Mouse (Mus musculus) large intestine, adult 2 months (tissue): ENCODE data around the gene Ptprm. TPM values are rescaled to one million over a fixed set of nuclear protein-coding genes. Genes with fewer than 3 reads are reported as not detected.

ENCODE experiments used
- DNase-seq: peaks from one replicate; pipeline ENCODE4 v3.0.0-alpha.2; 2012; ENCODE audit warnings: low read depth, low spot score
- WGBS: fragments of 180-500 bp; shearing (Covaris S2); methylation state at CpG from one replicate; pipeline ENCODE4 v1.1.7; 2018; 5-methylcytosine and 5-hydroxymethylcytosine counted together
- polyA plus RNA-seq: library from polyadenylated mRNA; depleted of rRNA; stranded (reverse); fragments of >200 nt; gene quantifications from 2 replicates; pipeline ENCODE4 v1.2.3, GENCODE M21; 2012

Ptprm gene
- polyA plus RNA-seq, 1 experiment = 2.6 TPM

DNA sequence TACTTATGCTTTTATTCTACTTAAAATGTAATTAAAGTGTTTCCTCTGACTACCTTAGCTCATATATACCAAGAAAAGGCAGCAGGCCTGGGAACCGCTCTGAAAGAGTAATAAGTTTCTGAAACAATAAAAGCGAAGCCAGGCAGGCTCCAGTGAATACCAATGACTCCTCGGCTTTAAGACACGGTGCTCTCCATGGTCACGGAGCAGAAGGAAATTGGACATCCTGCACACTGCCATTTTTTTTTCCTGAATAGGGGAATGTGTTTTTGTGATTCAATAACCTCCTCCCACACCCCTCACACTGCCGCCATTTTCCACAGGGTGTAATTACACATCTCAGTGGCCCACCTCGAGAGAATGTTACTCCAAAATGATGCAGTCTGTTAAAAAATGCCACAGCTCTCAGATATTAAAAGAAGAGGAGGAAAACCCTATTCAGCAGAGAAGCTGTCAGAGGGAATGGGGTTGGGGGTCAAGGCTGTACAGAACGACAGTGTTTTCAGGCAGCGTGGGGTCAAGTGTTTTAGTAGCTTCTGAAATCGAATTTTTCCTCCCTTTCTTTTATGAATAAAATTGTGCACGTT is 585.5 kb downstream of the Ptprm start:
- 70% methylated on average over 11 of the region's 11 CpGs for WGBS
- DNase-seq = no peak

DNA sequence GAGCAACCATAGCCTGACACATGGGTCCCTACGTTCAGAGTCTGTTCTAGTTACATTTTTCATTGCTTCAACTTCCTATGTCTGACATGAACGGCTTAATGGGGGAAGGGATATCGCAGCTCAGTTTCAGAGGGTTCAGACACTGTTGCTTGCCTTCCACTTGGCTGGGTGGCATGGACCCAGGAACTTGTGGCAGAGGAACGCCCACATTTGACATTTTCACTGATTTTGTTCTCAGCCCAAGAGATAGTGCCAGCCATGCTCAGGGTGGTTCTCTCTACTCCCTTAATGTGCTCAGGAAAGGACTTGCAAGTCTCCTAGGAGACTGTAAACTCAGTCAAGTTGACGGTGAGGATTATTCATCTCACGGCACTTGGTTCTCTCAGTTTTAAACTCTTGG is 588.1 kb downstream of the Ptprm start:
- DNase-seq = no peak
- WGBS = 87% methylated on average over 6 of the region's 6 CpGs

- 67% methylated on average over 2 of the region's 2 CpGs for WGBS
- no peak for DNase-seq
Measured at GRCm38 (mm10) chr17:66764435-66764834, 589.8 kb downstream of the Ptprm start.

GRCm38 (mm10) chr17:66762716-66763115 is 591.5 kb downstream of the Ptprm start:
- WGBS = 81% methylated on average over 10 of the region's 10 CpGs
- DNase-seq = no peak

GRCm38 (mm10) chr17:66761326-66762296 is 592.6 kb downstream of the Ptprm start:
- WGBS = 81% methylated on average over 26 of the region's 26 CpGs
- DNase-seq = no peak

DNA sequence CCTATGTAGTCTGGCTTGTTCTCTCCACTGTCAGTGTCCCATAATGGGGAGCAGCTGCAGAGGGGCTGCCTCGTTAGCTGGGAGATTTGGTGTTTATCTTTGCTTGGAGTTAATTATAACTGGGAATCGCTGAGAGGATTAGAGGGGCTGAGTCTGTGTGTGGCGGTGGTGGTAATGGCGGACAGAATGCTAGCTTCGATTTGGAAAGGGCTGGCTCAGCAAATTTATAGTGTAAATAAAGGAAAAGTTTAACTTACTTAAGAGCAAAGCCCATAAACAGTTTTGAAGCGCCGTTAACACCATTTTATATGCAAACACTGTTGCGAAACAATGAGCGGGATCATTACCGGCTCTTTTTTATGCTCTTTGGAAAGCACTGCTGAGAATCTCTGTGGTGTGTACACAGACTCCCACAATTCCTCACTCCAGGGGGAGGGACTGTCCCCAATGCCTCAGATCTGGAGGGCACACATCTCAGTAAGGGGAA is 597.2 kb downstream of the Ptprm start:
- peak; percentile 58 for DNase-seq
- 13% methylated on average over 10 of the region's 10 CpGs for WGBS

- 15% methylated on average over 9 of the region's 9 CpGs for WGBS
- peak; percentile 29 for DNase-seq
Measured at GRCm38 (mm10) chr17:66756500-66756899, 597.8 kb downstream of the Ptprm start.

DNA sequence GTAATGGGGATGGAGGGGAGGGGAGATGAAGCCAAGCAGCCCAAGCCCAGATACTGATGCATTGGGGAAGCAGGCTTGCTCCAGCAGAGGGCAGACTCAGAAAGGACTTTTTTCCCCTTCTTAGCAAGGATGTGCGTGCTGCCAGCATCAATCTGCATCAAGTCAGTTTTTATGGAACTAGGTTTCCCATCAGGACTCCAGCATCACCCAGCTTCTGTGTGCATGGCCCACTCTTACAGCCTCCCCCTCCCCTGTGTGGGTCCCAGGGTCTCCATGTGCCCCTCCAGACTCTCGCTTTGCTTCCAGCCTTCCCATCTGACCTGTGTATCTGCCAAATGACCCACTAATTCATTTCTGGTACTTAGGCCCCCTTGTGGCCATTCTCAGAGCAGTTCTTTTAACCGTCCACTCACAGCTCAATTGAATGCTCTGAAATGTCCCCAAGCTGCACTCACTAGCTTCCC is 599.0 kb downstream of the Ptprm start:
- WGBS = 14% methylated on average over 3 of the region's 3 CpGs
- peak; percentile 54 for DNase-seq

DNA sequence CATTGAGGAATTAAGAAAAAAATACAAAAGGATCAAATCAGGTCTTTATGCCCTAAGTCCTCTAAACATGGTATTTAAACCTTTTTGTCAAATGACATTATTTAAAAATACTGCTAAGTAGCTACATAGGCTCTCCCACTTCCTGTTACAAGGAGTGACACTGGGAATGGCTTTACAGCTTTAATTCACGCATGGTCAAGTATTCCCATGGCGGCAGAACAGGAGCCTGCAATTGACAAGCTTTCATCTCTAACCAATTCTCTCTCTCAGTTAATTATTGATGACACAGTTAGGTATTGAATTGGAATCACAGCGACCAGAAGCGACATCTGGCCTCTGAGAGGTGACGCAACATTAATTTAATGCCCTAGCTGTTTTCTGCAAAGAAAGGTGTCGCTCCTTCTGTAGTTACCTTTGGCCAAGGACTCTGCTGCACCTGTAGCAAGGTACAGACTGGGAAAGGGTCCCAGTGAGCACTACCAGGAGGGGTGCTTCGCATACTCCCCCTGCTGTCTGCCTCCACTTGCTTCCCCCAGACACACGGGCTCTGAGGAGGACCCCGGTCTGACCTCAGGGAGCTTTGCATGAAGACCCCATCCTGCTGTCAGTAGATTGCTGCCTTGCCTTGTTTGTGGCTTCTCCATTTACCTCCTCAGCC is 599.9 kb downstream of the Ptprm start:
- 29% methylated on average over 9 of the region's 9 CpGs for WGBS
- DNase-seq = peak; percentile 13

- no peak for DNase-seq
- WGBS = 80% methylated on average over 8 of the region's 8 CpGs
Measured at GRCm38 (mm10) chr17:66751746-66752145, 602.5 kb downstream of the Ptprm start.

- WGBS = 64% methylated on average over 4 of the region's 4 CpGs
- DNase-seq = no peak
Measured at GRCm38 (mm10) chr17:66750481-66751206, 603.6 kb downstream of the Ptprm start.

DNA sequence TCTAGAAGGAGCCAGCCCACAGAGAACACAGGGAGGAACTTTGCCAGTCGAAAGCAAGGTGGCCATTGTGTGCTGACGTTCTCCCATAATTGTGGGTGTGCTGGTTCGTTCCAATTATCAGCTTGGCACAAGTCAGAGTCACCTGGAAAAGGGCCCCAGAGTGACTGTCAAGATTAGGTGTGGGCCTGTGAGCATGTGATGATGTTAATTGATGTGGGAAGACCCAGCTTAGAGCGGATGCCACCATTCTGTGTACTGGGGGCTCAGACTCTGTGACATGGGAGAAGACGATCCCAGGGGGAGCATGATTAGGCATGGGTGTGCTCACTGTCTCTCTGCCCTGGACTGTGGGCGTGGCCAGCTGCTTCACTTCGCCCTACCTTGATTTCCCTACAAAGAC is 604.3 kb downstream of the Ptprm start:
- no peak for DNase-seq
- WGBS = 60% methylated on average over 7 of the region's 7 CpGs

GRCm38 (mm10) chr17:66746506-66746905 is 607.8 kb downstream of the Ptprm start:
- DNase-seq = no peak
- WGBS = 94% methylated on average over 8 of the region's 8 CpGs

- WGBS = 87% methylated on average over 7 of the region's 7 CpGs
- no peak for DNase-seq
Measured at GRCm38 (mm10) chr17:66743321-66743720, 610.9 kb downstream of the Ptprm start.

- WGBS = 53% methylated on average over 8 of the region's 8 CpGs
- no peak for DNase-seq
Measured at GRCm38 (mm10) chr17:66738779-66739345, 615.4 kb downstream of the Ptprm start.

GRCm38 (mm10) chr17:66738331-66738730 is 615.9 kb downstream of the Ptprm start:
- WGBS = 83% methylated on average over 6 of the region's 6 CpGs

GRCm38 (mm10) chr17:66736450-66736849 is 617.8 kb downstream of the Ptprm start:
- no peak for DNase-seq
- 77% methylated on average over 6 of the region's 6 CpGs for WGBS

More at GRCm38 (mm10) chr17:66738331-66738730, 615.9 kb downstream of the Ptprm start:
- DNase-seq = no peak

GRCm38 (mm10) chr17:66733541-66733940 is 620.7 kb downstream of the Ptprm start:
- DNase-seq = no peak
- 90% methylated on average over 12 of the region's 12 CpGs for WGBS

DNA sequence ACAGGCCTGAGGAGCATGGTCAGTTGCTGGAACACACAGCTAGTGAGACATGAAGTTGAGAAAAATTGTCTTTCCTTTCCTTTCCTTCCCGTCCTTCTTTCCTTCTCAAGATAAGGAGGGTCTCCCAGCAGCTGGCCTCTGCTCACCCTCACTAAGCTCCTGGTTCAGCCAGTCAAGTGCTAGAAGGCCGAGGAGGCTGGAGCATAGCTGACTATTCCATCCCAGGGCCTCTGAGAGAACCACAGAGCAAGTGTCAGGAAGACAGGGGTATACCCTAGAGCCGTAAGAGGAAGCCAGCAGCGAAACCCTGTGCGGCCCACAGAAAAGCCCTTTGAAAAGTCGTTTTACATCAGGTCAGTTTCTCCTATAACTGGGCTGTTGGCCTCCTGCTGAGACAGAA is 624.3 kb downstream of the Ptprm start:
- DNase-seq = no peak
- WGBS = 79% methylated on average over 6 of the region's 6 CpGs
